Mouse (Mus musculus) spleen, postnatal 10 days (tissue): ENCODE results near the gene Il16.

Experiments used
- DNase-seq, 2 experiments: peaks; one replicate each; pipeline ENCODE4 v3.0.0; 2021 to 2022; ENCODE audit warnings: low spot score in 2 of 2

The Il16 gene

GRCm38 (mm10) chr7:83682640-83683274, 62.8 kb downstream of the Il16 start:
- DNase-seq = no peak

- no peak for DNase-seq
Observed at GRCm38 (mm10) chr7:83678506-83678905, 67.0 kb downstream of the Il16 start.

- no peak for DNase-seq
Observed at GRCm38 (mm10) chr7:83677296-83677695, 68.2 kb downstream of the Il16 start.

GRCm38 (mm10) chr7:83675545-83676254, 69.8 kb downstream of the Il16 start:
- DNase-seq = peak in 1 of 2 experiments; percentile 56

GRCm38 (mm10) chr7:83671573-83671972, 74.0 kb downstream of the Il16 start:
- DNase-seq = peak in 1 of 2 experiments; percentile 4

- peak; percentile 18 to 62 for DNase-seq
Observed at GRCm38 (mm10) chr7:83668724-83669123, 76.8 kb downstream of the Il16 start.

GRCm38 (mm10) chr7:83667936-83668645, 77.4 kb downstream of the Il16 start:
- DNase-seq = peak in 1 of 2 experiments; percentile 8

GRCm38 (mm10) chr7:83666087-83666595, 79.4 kb downstream of the Il16 start:
- DNase-seq = peak in 1 of 2 experiments; percentile 1

- DNase-seq = no peak
Observed at GRCm38 (mm10) chr7:83662711-83663375, 82.7 kb downstream of the Il16 start.

- DNase-seq = no peak
Observed at GRCm38 (mm10) chr7:83661763-83662162, 83.8 kb downstream of the Il16 start.

GRCm38 (mm10) chr7:83661031-83661430, 84.5 kb downstream of the Il16 start:
- peak in 1 of 2 experiments; percentile 52 for DNase-seq

GRCm38 (mm10) chr7:83660273-83660691, 85.2 kb downstream of the Il16 start:
- DNase-seq = peak in 1 of 2 experiments; percentile 56

- DNase-seq = peak in 1 of 2 experiments; percentile 52
Observed at GRCm38 (mm10) chr7:83659159-83660065, 86.1 kb downstream of the Il16 start.

GRCm38 (mm10) chr7:83658716-83659115, 86.8 kb downstream of the Il16 start:
- no peak for DNase-seq

- peak; percentile 36 to 73 for DNase-seq
Observed at GRCm38 (mm10) chr7:83654938-83655630, 90.4 kb downstream of the Il16 start.

- DNase-seq = no peak
Observed at GRCm38 (mm10) chr7:83654196-83654595, 91.3 kb downstream of the Il16 start.

GRCm38 (mm10) chr7:83653605-83654051, 91.9 kb downstream of the Il16 start:
- no peak for DNase-seq

GRCm38 (mm10) chr7:83652498-83652897, 93.0 kb downstream of the Il16 start:
- no peak for DNase-seq

- DNase-seq = no peak
Observed at GRCm38 (mm10) chr7:83650638-83651037, 94.9 kb downstream of the Il16 start.

GRCm38 (mm10) chr7:83648807-83649206, 96.7 kb downstream of the Il16 start:
- DNase-seq = no peak
